Mouse (Mus musculus) embryonic facial prominence, embryonic 11.5 days (tissue): ENCODE results near the gene P3h2. TPM values are rescaled to one million over a fixed set of nuclear protein-coding genes. Genes with fewer than 3 reads are reported as not detected.
A peak's percentile ranks its signal among the peaks of the same experiment; 100 is the strongest.

ENCODE experiments used
- ATAC-seq: fragments of 200-750 bp; cut with Nextera tagmentation; replicated peaks from 2 replicates; pipeline ENCODE4 v1.8.0; 2017; ENCODE audit warnings: low read depth; ENCODE audit not compliant: insufficient number of reproducible peaks, low FRiP score, low TSS enrichment
- DNase-seq: peaks from one replicate; pipeline ENCODE4 v3.0.0-alpha.2; 2015; ENCODE audit warnings: low spot score
- H3K27ac ChIP-seq: fragments of 300-500 bp; sonication (generic); replicated peaks from 2 replicates; pipeline ENCODE4 v1.5.1; 2014; ENCODE audit warnings: mild to moderate bottlenecking, low read depth, low read length, control low read depth
- H3K27me3 ChIP-seq: fragments of 300-500 bp; sonication (generic); 2 replicates; pipeline ENCODE4 v1.6.1; 2014; ENCODE audit warnings: mild to moderate bottlenecking, low read length, moderate library complexity, mixed read lengths; ENCODE audit not compliant: control insufficient read depth, insufficient read depth
- H3K36me3 ChIP-seq: fragments of 300-500 bp; sonication (generic); replicated peaks from 2 replicates; pipeline ENCODE4 v1.6.1; 2014; ENCODE audit warnings: low read depth, mild to moderate bottlenecking, low read length, moderate library complexity, mixed read lengths; ENCODE audit not compliant: control insufficient read depth, insufficient read depth
- H3K4me1 ChIP-seq: fragments of 300-500 bp; sonication (generic); 2 replicates; pipeline ENCODE4 v1.6.1; 2014; ENCODE audit warnings: low read length, mixed read lengths; ENCODE audit not compliant: control insufficient read depth, insufficient read depth
- H3K4me2 ChIP-seq: fragments of 300-500 bp; sonication (generic); 2 replicates; pipeline ENCODE4 v1.6.1; 2014; ENCODE audit warnings: low read depth, mild to moderate bottlenecking, control low read depth, low read length, moderate library complexity
- H3K4me3 ChIP-seq: fragments of 300-500 bp; sonication (generic); 2 replicates; pipeline ENCODE4 v1.5.1; 2014; ENCODE audit warnings: low read depth, low read length, control low read depth
- H3K9ac ChIP-seq: fragments of 300-500 bp; sonication (generic); replicated peaks from 2 replicates; pipeline ENCODE4 v1.6.1; 2014; ENCODE audit warnings: mild to moderate bottlenecking, control low read depth, low read length
- H3K9me3 ChIP-seq: fragments of 300-500 bp; sonication (generic); replicated peaks from 2 replicates; pipeline ENCODE4 v1.6.1; 2016; ENCODE audit warnings: mild to moderate bottlenecking, low read length, inconsistent platforms, mixed read lengths; ENCODE audit not compliant: control insufficient read depth
- WGBS: fragments of 180-500 bp; shearing (Covaris S2); extraction: QIAGEN DNeasy Blood & Tissue Kit; methylation state at CpG from one replicate; pipeline ENCODE4 v1.1.7; 2014; 5-methylcytosine and 5-hydroxymethylcytosine counted together
- polyA plus RNA-seq: library from polyadenylated mRNA; unstranded; fragments of >200 nt; fragmentation: Nextera tagmentation; extraction: Ambion mirVana; gene quantifications from 2 replicates; pipeline ENCODE4 v1.2.1, GENCODE M21; 2014

The P3h2 gene
- 6.0 and 6.8 TPM in 2 replicates for polyA plus RNA-seq

GRCm38 (mm10) chr16:26105115-26105974 lies at the start of gene P3h2:
Gene P3h2 (minus strand): TSS chr16:26105784.
- Histone ChIP-seq H3K27ac (peak within 1 kb of the TSS; percentile 72), H3K36me3 (no peaks in the 10 kb centered on the region), H3K4me3 (peak within 1 kb of the TSS; percentile 73), H3K27me3 (no peaks in the 10 kb centered on the region), H3K4me1 (no peaks in the 10 kb centered on the region), H3K9ac (peak within 1 kb of the TSS; percentile 84), H3K4me2 (peak within 1 kb of the TSS; percentile 88), H3K9me3 (no peaks in the 10 kb centered on the region)
- WGBS = under 1% methylated on average over 100 of the region's 101 CpGs
- ATAC-seq = peak; percentile 94
- DNase-seq = peak; percentile 81

GRCm38 (mm10) chr16:26152258-26152657 lies 46.7 kb upstream of the P3h2 start:
- H3K36me3 ChIP-seq = no peaks in the 10 kb centered on the region
- 92% methylated on average over 2 of the region's 2 CpGs for WGBS
- H3K27ac ChIP-seq = no peak overlapping the region
- no peaks in the 10 kb centered on the region for H3K27me3 ChIP-seq
- no peak for DNase-seq
- no peak overlapping the region for H3K4me3 ChIP-seq
- H3K4me1 ChIP-seq = no peaks in the 10 kb centered on the region
- H3K9ac ChIP-seq = no peak overlapping the region
- H3K4me2 ChIP-seq = no peak overlapping the region
- ATAC-seq = no peak
- H3K9me3 ChIP-seq = no peaks in the 10 kb centered on the region

DNA sequence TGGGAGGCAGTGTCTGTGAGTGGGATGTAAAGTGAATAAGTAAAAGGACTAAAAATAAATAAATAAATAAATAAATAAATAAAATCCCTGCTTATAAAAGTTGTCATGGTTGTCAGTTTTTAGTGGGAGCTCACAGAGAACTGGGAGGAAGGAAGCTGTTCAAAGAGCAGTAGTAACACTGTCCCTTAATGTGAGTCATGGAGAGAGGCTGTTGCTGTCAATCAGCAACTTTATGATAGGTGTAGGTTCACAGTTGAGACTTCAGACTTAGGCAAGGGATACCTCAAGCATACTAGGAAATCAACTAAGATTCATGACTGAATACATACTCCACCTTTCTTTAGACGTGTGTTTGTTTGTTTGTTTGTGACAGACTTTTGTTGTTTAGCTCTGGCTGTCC lies 45.4 kb upstream of the P3h2 start:
- no peak overlapping the region for H3K4me3 ChIP-seq
- DNase-seq = no peak
- H3K4me2 ChIP-seq = no peak overlapping the region
- no peak overlapping the region for H3K27ac ChIP-seq
- H3K36me3 ChIP-seq = no peaks in the 10 kb centered on the region
- H3K27me3 ChIP-seq = no peaks in the 10 kb centered on the region
- H3K9ac ChIP-seq = no peak overlapping the region
- no peaks in the 10 kb centered on the region for H3K4me1 ChIP-seq
- H3K9me3 ChIP-seq = no peaks in the 10 kb centered on the region
- 79% methylated on average over 1 of the region's 1 CpGs for WGBS
- ATAC-seq = no peak

DNA sequence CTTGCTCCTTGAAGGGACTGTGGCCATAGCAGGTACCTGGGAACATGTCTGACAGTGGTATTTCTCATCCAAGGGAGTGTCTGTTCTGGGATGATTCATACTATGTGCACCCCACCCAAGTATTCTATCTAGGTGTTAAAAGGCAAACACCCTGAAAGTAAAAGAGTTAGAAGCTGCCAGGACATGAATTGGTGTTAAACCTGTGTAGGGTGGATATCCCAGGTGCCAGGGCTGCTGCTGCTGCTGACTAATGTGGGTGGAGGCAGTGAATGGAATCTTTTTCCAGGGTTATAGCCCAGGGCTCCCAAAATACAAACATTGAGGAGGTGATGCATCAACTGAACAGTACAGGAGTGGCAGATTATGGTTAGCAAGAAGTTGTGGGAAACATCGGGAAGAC lies 41.3 kb upstream of the P3h2 start:
- H3K4me2 ChIP-seq = no peak overlapping the region
- H3K36me3 ChIP-seq = no peaks in the 10 kb centered on the region
- H3K27ac ChIP-seq = no peak overlapping the region
- DNase-seq (no peak), ATAC-seq (no peak)
- no peaks in the 10 kb centered on the region for H3K9me3 ChIP-seq
- H3K9ac ChIP-seq = no peak overlapping the region
- H3K4me3 ChIP-seq = no peak overlapping the region
- H3K4me1 ChIP-seq = no peaks in the 10 kb centered on the region
- 77% methylated on average over 1 of the region's 1 CpGs for WGBS
- no peaks in the 10 kb centered on the region for H3K27me3 ChIP-seq

- no peak overlapping the region for H3K27ac ChIP-seq
- H3K9me3 ChIP-seq = no peaks in the 10 kb centered on the region
- no peak overlapping the region for H3K4me2 ChIP-seq
- 25% methylated on average over 1 of the region's 1 CpGs for WGBS
- no peaks in the 10 kb centered on the region for H3K27me3 ChIP-seq
- no peaks in the 10 kb centered on the region for H3K36me3 ChIP-seq
- no peak overlapping the region for H3K9ac ChIP-seq
- no peak overlapping the region for H3K4me3 ChIP-seq
- no peak for ATAC-seq
- peak; percentile 54 for DNase-seq
- no peaks in the 10 kb centered on the region for H3K4me1 ChIP-seq
Measured at GRCm38 (mm10) chr16:26131126-26131525, 25.5 kb upstream of the P3h2 start.

DNA sequence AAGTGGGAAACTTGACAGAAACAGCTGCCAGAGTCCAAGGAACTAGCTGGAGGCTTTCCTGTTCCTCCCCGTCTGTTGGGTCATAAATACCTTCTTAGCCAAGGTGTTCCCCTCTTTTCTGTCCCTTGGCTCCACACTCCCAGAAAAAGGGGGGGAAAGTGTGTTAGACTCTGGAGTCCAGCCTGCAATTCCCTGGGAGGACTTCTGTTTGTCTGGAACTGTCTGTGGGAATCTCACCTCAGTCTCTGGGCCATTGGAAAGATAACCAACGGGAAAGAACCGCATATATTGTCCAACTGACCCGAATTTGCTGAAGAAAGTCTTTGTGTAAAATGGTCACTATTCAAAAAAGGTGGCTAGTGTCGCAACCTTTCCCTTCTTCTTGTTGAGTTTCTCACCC lies 1.0 kb upstream of the P3h2 start:
- Histone ChIP-seq H3K9me3 (no peaks in the 10 kb centered on the region), H3K27me3 (no peaks in the 10 kb centered on the region), H3K4me2 (no peak overlapping the region), H3K36me3 (no peaks in the 10 kb centered on the region), H3K4me1 (no peaks in the 10 kb centered on the region), H3K27ac (no peak overlapping the region), H3K4me3 (no peak overlapping the region), H3K9ac (no peak overlapping the region)
- ATAC-seq (no peak), DNase-seq (no peak)
- 79% methylated on average over 5 of the region's 5 CpGs for WGBS

DNA sequence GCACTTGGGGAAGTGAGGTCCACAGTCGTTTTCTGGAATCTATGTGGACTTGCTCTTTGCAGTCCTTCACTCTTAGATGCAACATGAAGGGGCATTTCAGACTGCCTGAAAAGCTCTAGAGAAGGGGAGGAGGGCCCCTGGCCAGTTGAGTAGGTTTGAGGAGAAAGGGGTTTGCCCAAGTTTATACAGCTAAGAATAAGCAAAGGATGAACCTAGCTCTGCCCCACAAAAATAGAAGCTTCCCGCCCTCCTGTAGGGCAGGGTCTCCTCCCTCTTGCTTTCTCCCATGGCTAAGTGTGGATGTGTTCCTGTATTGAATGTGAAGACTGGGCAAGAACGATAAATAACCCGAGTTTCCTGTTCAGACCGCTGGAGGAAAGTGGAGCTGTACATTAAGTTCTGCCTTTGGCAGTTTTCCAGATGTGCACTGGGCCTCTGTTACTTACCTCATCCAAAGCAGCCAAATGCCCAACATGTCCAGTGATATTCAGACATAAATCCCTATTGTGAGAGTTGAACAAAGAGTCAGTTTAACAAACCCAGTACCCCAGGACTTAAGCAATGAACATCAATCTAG lies 545 bp upstream of the P3h2 start:
- ATAC-seq = peak; percentile 22; the same call in 1 of the 2 replicates
- Histone ChIP-seq H3K27ac (peak overlapping the region; percentile 72; the same call in 1 of the 2 replicates), H3K4me3 (peak overlapping the region; percentile 73), H3K9ac (peak overlapping the region; percentile 84), H3K4me1 (no peaks in the 10 kb centered on the region), H3K4me2 (peak overlapping the region; percentile 88), H3K9me3 (no peaks in the 10 kb centered on the region), H3K27me3 (no peaks in the 10 kb centered on the region), H3K36me3 (no peaks in the 10 kb centered on the region)
- DNase-seq = peak; percentile 61
- WGBS = 6% methylated on average over 5 of the region's 5 CpGs

GRCm38 (mm10) chr16:26104274-26104673 lies 1.3 kb downstream of the P3h2 start:
- H3K4me3 ChIP-seq = peak overlapping the region; percentile 73
- H3K27ac ChIP-seq = no peak overlapping the region
- H3K27me3 ChIP-seq = no peaks in the 10 kb centered on the region
- H3K4me1 ChIP-seq = no peaks in the 10 kb centered on the region
- H3K9ac ChIP-seq = no peak overlapping the region; the same call in 1 of the 2 replicates
- no peaks in the 10 kb centered on the region for H3K9me3 ChIP-seq
- no peaks in the 10 kb centered on the region for H3K36me3 ChIP-seq
- DNase-seq = no peak
- H3K4me2 ChIP-seq = peak overlapping the region; percentile 88
- no peak for ATAC-seq
- WGBS = 35% methylated on average over 4 of the region's 4 CpGs
